Mouse (Mus musculus): ENCODE measurements around the gene Otop3. TPM values are rescaled to one million over a fixed set of nuclear protein-coding genes. Genes with fewer than 3 reads are reported as not detected.

The Otop3 gene
- polyA plus RNA-seq, 1 experiment from 2014 or later: not detected

- peaks cover 47% of the 10 kb centered on the region for H3K27me3 ChIP-seq (ENCODE audit: low read depth, poor library complexity, severe bottlenecking)
- H3K36me3 ChIP-seq: no peaks in the 10 kb centered on the region
- peak; percentile 60 for DNase-seq (ENCODE audit: low spot score)
- H3K27ac ChIP-seq: peak within 1 kb of the TSS; percentile 27; the same call in 1 of the 2 replicates
- H3K4me1 ChIP-seq: peaks cover 10% of the 10 kb centered on the region
- peak within 1 kb of the TSS; percentile 60 for H3K4me3 ChIP-seq
- under 1% methylated on average over 44 of the region's 44 CpGs for WGBS
- H3K9me3 ChIP-seq (replicated peaks): no peaks in the 10 kb centered on the region
These were observed 37.2 kb upstream of the Otop3 start, which contains the start of gene Fads6 for GRCm38 (mm10) chr11:115297214-115297826. Gene Fads6 (minus strand): TSS chr11:115297663.

GRCm38 (mm10) chr11:115298160-115298559 is 36.4 kb upstream of the Otop3 start:
- no peak overlapping the region for H3K27ac ChIP-seq
- DNase-seq (ENCODE audit: low spot score): no peak
- peaks cover 47% of the 10 kb centered on the region for H3K27me3 ChIP-seq (ENCODE audit: low read depth, poor library complexity, severe bottlenecking)
- no peak overlapping the region for H3K4me3 ChIP-seq
- no peaks in the 10 kb centered on the region for H3K36me3 ChIP-seq
- no peaks in the 10 kb centered on the region for H3K9me3 ChIP-seq (replicated peaks)
- H3K4me1 ChIP-seq: peaks cover 10% of the 10 kb centered on the region
- 59% methylated on average over 8 of the region's 8 CpGs for WGBS

GRCm38 (mm10) chr11:115300745-115301144 is 33.8 kb upstream of the Otop3 start:
- WGBS: 77% methylated on average over 4 of the region's 4 CpGs
- DNase-seq (ENCODE audit: low spot score): no peak
- Histone ChIP-seq H3K4me1 (peaks cover 10% of the 10 kb centered on the region), H3K27ac (no peak overlapping the region), H3K4me3 (no peak overlapping the region), H3K27me3 (ENCODE audit: low read depth, poor library complexity, severe bottlenecking) (peaks cover 55% of the 10 kb centered on the region), H3K9me3 (replicated peaks) (no peaks in the 10 kb centered on the region), H3K36me3 (no peaks in the 10 kb centered on the region)

GRCm38 (mm10) chr11:115301351-115301750 is 33.2 kb upstream of the Otop3 start:
- DNase-seq (ENCODE audit: low spot score): no peak
- Histone ChIP-seq H3K27ac (no peak overlapping the region), H3K9me3 (replicated peaks) (no peaks in the 10 kb centered on the region), H3K4me1 (peaks cover 10% of the 10 kb centered on the region), H3K4me3 (no peak overlapping the region), H3K36me3 (no peaks in the 10 kb centered on the region), H3K27me3 (ENCODE audit: low read depth, poor library complexity, severe bottlenecking) (peaks cover 55% of the 10 kb centered on the region)
- 94% methylated on average over 2 of the region's 2 CpGs for WGBS

- no peak overlapping the region for H3K27ac ChIP-seq
- no peaks in the 10 kb centered on the region for H3K36me3 ChIP-seq
- H3K9me3 ChIP-seq (replicated peaks): no peaks in the 10 kb centered on the region
- peaks cover 55% of the 10 kb centered on the region for H3K27me3 ChIP-seq (ENCODE audit: low read depth, poor library complexity, severe bottlenecking)
- peaks cover 7% of the 10 kb centered on the region for H3K4me1 ChIP-seq
- 67% methylated on average over 8 of the region's 8 CpGs for WGBS
- H3K4me3 ChIP-seq: no peak overlapping the region
- no peak for DNase-seq (ENCODE audit: low spot score)
These were observed 31.4 kb upstream of the Otop3 start for GRCm38 (mm10) chr11:115303167-115303566.

GRCm38 (mm10) chr11:115306863-115307262 is 27.7 kb upstream of the Otop3 start, which contains the start of gene Otop2:
Gene Otop2 (plus strand): TSS chr11:115307163.
- H3K9me3 ChIP-seq (replicated peaks): no peaks in the 10 kb centered on the region
- H3K27me3 ChIP-seq (ENCODE audit: low read depth, poor library complexity, severe bottlenecking): peaks cover 63% of the 10 kb centered on the region
- DNase-seq (ENCODE audit: low spot score): no peak
- H3K4me3 ChIP-seq: no peak within 1 kb of the TSS
- no peaks in the 10 kb centered on the region for H3K36me3 ChIP-seq
- 20% methylated on average over 8 of the region's 8 CpGs for WGBS
- H3K4me1 ChIP-seq: peaks cover 7% of the 10 kb centered on the region
- no peak within 1 kb of the TSS for H3K27ac ChIP-seq

- Histone ChIP-seq H3K27ac (no peak overlapping the region), H3K27me3 (ENCODE audit: low read depth, poor library complexity, severe bottlenecking) (peaks cover 82% of the 10 kb centered on the region)
These were observed 25.8 kb upstream of the Otop3 start for GRCm38 (mm10) chr11:115308781-115309180.

GRCm38 (mm10) chr11:115314249-115314648 is 20.3 kb upstream of the Otop3 start:
- no peak for DNase-seq (ENCODE audit: low spot score)
- WGBS: 51% methylated on average over 2 of the region's 2 CpGs

More at GRCm38 (mm10) chr11:115308781-115309180, 25.8 kb upstream of the Otop3 start:
- no peak overlapping the region for H3K4me3 ChIP-seq
- no peaks in the 10 kb centered on the region for H3K36me3 ChIP-seq
- WGBS: 70% methylated on average over 1 of the region's 1 CpGs
- no peak for DNase-seq (ENCODE audit: low spot score)
- H3K4me1 ChIP-seq: peaks cover 7% of the 10 kb centered on the region
- no peaks in the 10 kb centered on the region for H3K9me3 ChIP-seq (replicated peaks)

GRCm38 (mm10) chr11:115317204-115317603 is 17.3 kb upstream of the Otop3 start:
- no peak for DNase-seq (ENCODE audit: low spot score)
- Histone ChIP-seq H3K4me3 (no peak overlapping the region), H3K27ac (no peak overlapping the region), H3K9me3 (replicated peaks) (no peaks in the 10 kb centered on the region), H3K36me3 (no peaks in the 10 kb centered on the region), H3K4me1 (peaks cover 24% of the 10 kb centered on the region), H3K27me3 (ENCODE audit: low read depth, poor library complexity, severe bottlenecking) (peaks cover 100% of the 10 kb centered on the region)
- WGBS: 63% methylated on average over 7 of the region's 7 CpGs

More at GRCm38 (mm10) chr11:115314249-115314648, 20.3 kb upstream of the Otop3 start:
- Histone ChIP-seq H3K9me3 (replicated peaks) (no peaks in the 10 kb centered on the region), H3K36me3 (no peaks in the 10 kb centered on the region), H3K27ac (no peak overlapping the region), H3K27me3 (ENCODE audit: low read depth, poor library complexity, severe bottlenecking) (peaks cover 93% of the 10 kb centered on the region), H3K4me1 (peaks cover 12% of the 10 kb centered on the region), H3K4me3 (no peak overlapping the region)

- peak; percentile 54 for DNase-seq (ENCODE audit: low spot score)
These were observed 16.1 kb upstream of the Otop3 start for GRCm38 (mm10) chr11:115318245-115319027.

GRCm38 (mm10) chr11:115319704-115320383 is 14.7 kb upstream of the Otop3 start:
- H3K9me3 ChIP-seq (replicated peaks): no peaks in the 10 kb centered on the region
- peaks cover 100% of the 10 kb centered on the region for H3K27me3 ChIP-seq (ENCODE audit: low read depth, poor library complexity, severe bottlenecking)
- H3K4me3 ChIP-seq: peak overlapping the region; percentile 7; the same call in 1 of the 2 replicates
- no peak overlapping the region for H3K27ac ChIP-seq
- peaks cover 39% of the 10 kb centered on the region for H3K4me1 ChIP-seq
- DNase-seq (ENCODE audit: low spot score): no peak
- WGBS: 8% methylated on average over 18 of the region's 18 CpGs
- no peaks in the 10 kb centered on the region for H3K36me3 ChIP-seq

More at GRCm38 (mm10) chr11:115318245-115319027, 16.1 kb upstream of the Otop3 start:
- no peaks in the 10 kb centered on the region for H3K9me3 ChIP-seq (replicated peaks)
- peaks cover 100% of the 10 kb centered on the region for H3K27me3 ChIP-seq (ENCODE audit: low read depth, poor library complexity, severe bottlenecking)
- H3K4me3 ChIP-seq: peak overlapping the region; percentile 6
- WGBS: 5% methylated on average over 63 of the region's 63 CpGs
- peaks cover 36% of the 10 kb centered on the region for H3K4me1 ChIP-seq
- no peaks in the 10 kb centered on the region for H3K36me3 ChIP-seq
- H3K27ac ChIP-seq: no peak overlapping the region

GRCm38 (mm10) chr11:115321906-115322693 is 12.4 kb upstream of the Otop3 start, which contains the start of gene Ush1g:
Gene Ush1g (minus strand): TSS chr11:115322041.
- WGBS: 4% methylated on average over 35 of the region's 35 CpGs
- Histone ChIP-seq H3K27ac (no peak within 1 kb of the TSS), H3K4me1 (peaks cover 46% of the 10 kb centered on the region), H3K4me3 (peak within 1 kb of the TSS; percentile 27), H3K27me3 (ENCODE audit: low read depth, poor library complexity, severe bottlenecking) (peaks cover 96% of the 10 kb centered on the region), H3K36me3 (no peaks in the 10 kb centered on the region), H3K9me3 (replicated peaks) (no peaks in the 10 kb centered on the region)
- DNase-seq (ENCODE audit: low spot score): peak; percentile 95

Measured in limb, embryonic 10.5 days (tissue).